ENCODE assay signal across 11 mouse cellular contexts in the genomic region with DNA sequence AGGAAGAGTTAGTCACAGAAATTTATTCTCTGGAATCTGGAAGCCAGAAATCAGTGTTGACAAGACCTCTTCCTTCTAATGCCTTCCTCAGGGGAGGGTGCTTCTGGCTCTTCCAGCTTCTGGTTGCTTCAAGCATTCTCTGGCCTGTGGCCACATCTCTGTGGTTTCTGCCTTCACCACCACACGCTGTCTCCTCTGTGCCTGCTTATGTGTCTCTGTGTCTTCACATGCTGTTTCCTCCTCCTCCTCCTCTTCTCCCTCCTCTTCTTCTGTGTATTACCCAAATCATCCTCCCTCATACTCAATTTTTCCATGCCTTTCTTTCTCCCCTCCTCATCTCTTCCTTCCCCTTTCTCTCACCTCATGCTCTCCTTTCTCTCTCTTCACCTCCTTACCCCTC. TPM values are rescaled to one million over a fixed set of nuclear protein-coding genes. Genes with fewer than 3 reads are reported as not detected.
DNase-seq lines count a peak whose midpoint lies in the region; ATAC-seq and TF ChIP-seq lines count a peak whose summit lies in the region.
"Had no signal": no experiment of that assay in that cellular context is flagged by ENCODE, and none has a peak within 500 bp of the region (broad histone marks: within the 10 kb centered on the region; RNA-seq: fewer than 3 reads in every experiment).

No protein-coding gene starts in this region.

- no peak for TF ChIP-seq CTCF in lung, adult 2 months (IDR thresholded peaks at IDR 0.05; ENCODE audit: insufficient read depth, low read length)

- 95% methylated on average over 1 of the region's 1 CpGs for WGBS in midbrain, embryonic 11.5 days
- WGBS in midbrain, embryonic 14.5 days = 88% methylated on average over 1 of the region's 1 CpGs
- 0% methylated on average over 1 of the region's 1 CpGs for WGBS in lung, adult 2 months

- H3K4me3 ChIP-seq in midbrain, embryonic 11.5 days (ENCODE audit: low read depth, low read length) = no peak overlapping the region
- H3K4me3 ChIP-seq in midbrain, embryonic 14.5 days (replicated peaks; ENCODE audit: low read depth, low read length) = no peak overlapping the region
- H3K4me3 ChIP-seq in lung, adult 2 months (replicated peaks; ENCODE audit: extremely low read depth, low read depth, low read length) = no peak overlapping the region
- H3K4me3 ChIP-seq: heart, embryonic 15.5 days; midbrain, embryonic 10.5 days had no signal

- H3K9me3 ChIP-seq in midbrain, embryonic 11.5 days (ENCODE audit: control insufficient read depth, low read length) = no peaks in the 10 kb centered on the region
- H3K9me3 ChIP-seq in midbrain, embryonic 14.5 days (ENCODE audit: control insufficient read depth, low read length) = no peaks in the 10 kb centered on the region
- H3K9me3 ChIP-seq: heart, embryonic 15.5 days had no signal

- DNase-seq in frontal cortex, postnatal 25 days (ENCODE audit: low spot score in 2 of 2) = no peak
- peak; percentile 37 for DNase-seq in midbrain, embryonic 11.5 days (ENCODE audit: low spot score, missing footprints)
- no peak for DNase-seq in midbrain, embryonic 14.5 days
- peak; percentile 44 for DNase-seq in lung, adult 2 months
- no peak for DNase-seq in urinary bladder, postnatal 10 days (ENCODE audit: low spot score)
- no peak for DNase-seq in spleen, postnatal 14 days (ENCODE audit: low spot score in 2 of 2)
- DNase-seq in layer of hippocampus, postnatal 25 days (ENCODE audit: extremely low spot score in 1 of 2, low spot score in 1 of 2) = no peak
- DNase-seq: cerebellum, postnatal 14 days had no signal

- H3K36me3 ChIP-seq in midbrain, embryonic 11.5 days (ENCODE audit: control insufficient read depth, insufficient read depth, low read length) = no peaks in the 10 kb centered on the region
- no peaks in the 10 kb centered on the region for H3K36me3 ChIP-seq in midbrain, embryonic 14.5 days (ENCODE audit: control insufficient read depth, insufficient read depth, low read length)
- H3K36me3 ChIP-seq: heart, embryonic 15.5 days; midbrain, embryonic 10.5 days had no signal

- no peak overlapping the region for H3K4me2 ChIP-seq in midbrain, embryonic 11.5 days
- no peak overlapping the region for H3K4me2 ChIP-seq in midbrain, embryonic 14.5 days (ENCODE audit: low read length)
- H3K4me2 ChIP-seq: heart, embryonic 15.5 days had no signal

- no peak overlapping the region for H3K27ac ChIP-seq in midbrain, embryonic 11.5 days (ENCODE audit: low read depth, low read length)
- H3K27ac ChIP-seq in midbrain, embryonic 14.5 days (replicated peaks; ENCODE audit: low read depth, low read length) = no peak overlapping the region
- H3K27ac ChIP-seq: heart, embryonic 15.5 days; midbrain, embryonic 10.5 days had no signal

- no peak for TF ChIP-seq POLR2A in lung, adult 2 months (IDR thresholded peaks at IDR 0.05; ENCODE audit: borderline replicate concordance, extremely low read depth, low read depth, low read length)

- H3K4me1 ChIP-seq in midbrain, embryonic 11.5 days (ENCODE audit: control insufficient read depth, insufficient read depth, low read length) = no peaks in the 10 kb centered on the region
- H3K4me1 ChIP-seq in midbrain, embryonic 14.5 days (ENCODE audit: control insufficient read depth, insufficient read depth, low read length) = no peaks in the 10 kb centered on the region
- H3K4me1 ChIP-seq in lung, adult 2 months (ENCODE audit: control insufficient read depth, insufficient read depth, low read length) = peaks cover 13% of the 10 kb centered on the region
- H3K4me1 ChIP-seq: midbrain, embryonic 10.5 days had no signal

- no peak overlapping the region for H3K9ac ChIP-seq in midbrain, embryonic 11.5 days (ENCODE audit: low read length)
- H3K9ac ChIP-seq in midbrain, embryonic 14.5 days (replicated peaks; ENCODE audit: low read length) = no peak overlapping the region
- H3K9ac ChIP-seq: heart, embryonic 15.5 days had no signal

- ATAC-seq in frontal cortex, adult (ENCODE audit: low TSS enrichment) = peak; percentile 48; the same call in 1 of the 2 replicates
- ATAC-seq in midbrain, embryonic 11.5 days (ENCODE audit: low FRiP score) = no peak
- ATAC-seq in midbrain, embryonic 14.5 days (ENCODE audit: low FRiP score, low TSS enrichment) = no peak

- no peaks in the 10 kb centered on the region for H3K27me3 ChIP-seq in midbrain, embryonic 11.5 days (ENCODE audit: control insufficient read depth, insufficient read depth, low read length)
- no peaks in the 10 kb centered on the region for H3K27me3 ChIP-seq in midbrain, embryonic 14.5 days (ENCODE audit: control insufficient read depth, insufficient read depth, low read length)
- H3K27me3 ChIP-seq: heart, embryonic 15.5 days had no signal

RNA-seq across cellular contexts. Expression of gene Jade2, which starts 17.6 kb away (rescaled TPM):
- 0.20 and 0.22 TPM in 2 replicates for polyA plus RNA-seq in midbrain, embryonic 11.5 days (2014; fragmentation: Nextera tagmentation; extraction: Ambion mirVana)
- polyA plus RNA-seq in midbrain, embryonic 14.5 days (2014; fragmentation: Nextera tagmentation; extraction: Ambion mirVana) = 0.28 and 0.30 TPM in 2 replicates
- polyA plus RNA-seq in lung, adult 2 months (2012; rRNA removed) = 23.6 and 33.3 TPM in 2 replicates
- total RNA-seq in layer of hippocampus, postnatal 25 days (2021) = 10 to 100 TPM; 28.4 to 29.7 TPM

Comparison
In these comparisons a context has a peak if more than half of its experiments do, and no peak if none do; other contexts are left out.
1. DNase-seq: peak in midbrain, embryonic 11.5 days (single experiment) and lung, adult 2 months (single experiment); none in frontal cortex, postnatal 25 days (0 of 2), midbrain, embryonic 14.5 days (single experiment), urinary bladder, postnatal 10 days (single experiment), spleen, postnatal 14 days (0 of 2) and layer of hippocampus, postnatal 25 days (0 of 2).
2. RNA of gene Jade2, which starts 17.6 kb away (polyA plus RNA-seq): 23.6 to 33.3 TPM in lung, adult 2 months; 0.28 to 0.30 TPM in midbrain, embryonic 14.5 days and 0.20 to 0.22 TPM in midbrain, embryonic 11.5 days; every median in the first group is over 10 times any median in the second.